Mouse (Mus musculus): ENCODE measurements around the gene Mapk1. TPM values are rescaled to one million over a fixed set of nuclear protein-coding genes. Genes with fewer than 3 reads are reported as not detected.
"Not testable (repeated sequence)": the region's sequence is repeated elsewhere in the genome, so short reads cannot be mapped to it uniquely, and the experiment has no call there.

The Mapk1 gene
- 10 to 100 TPM; 30.9 to 34.1 TPM for polyA plus RNA-seq (2017; shearing (Covaris generic))

DNA sequence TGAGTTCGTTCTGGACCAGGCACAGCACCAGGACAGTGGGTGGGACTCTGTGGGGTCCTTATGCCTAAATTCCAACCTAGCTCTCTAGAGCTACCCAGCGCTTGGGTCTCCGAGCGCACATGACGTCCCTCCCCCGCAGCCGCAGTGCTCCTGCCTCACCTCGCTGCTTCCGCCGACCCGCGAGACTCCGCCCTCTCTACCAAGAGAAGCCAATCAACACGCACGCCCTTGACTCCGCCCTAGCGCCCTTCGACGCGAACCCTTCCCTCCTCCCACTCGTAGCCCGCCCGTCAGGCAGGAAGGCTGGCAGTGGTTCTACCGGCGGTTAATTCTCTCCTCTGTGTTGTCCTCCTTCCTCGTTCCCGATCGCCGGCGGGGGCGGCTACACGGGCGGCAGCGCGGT lies at the start of gene Mapk1:
Gene Mapk1 (plus strand): TSS at position 252 of the 403 bp plus-strand sequence.
- peak; percentile 98 for ATAC-seq

DNA sequence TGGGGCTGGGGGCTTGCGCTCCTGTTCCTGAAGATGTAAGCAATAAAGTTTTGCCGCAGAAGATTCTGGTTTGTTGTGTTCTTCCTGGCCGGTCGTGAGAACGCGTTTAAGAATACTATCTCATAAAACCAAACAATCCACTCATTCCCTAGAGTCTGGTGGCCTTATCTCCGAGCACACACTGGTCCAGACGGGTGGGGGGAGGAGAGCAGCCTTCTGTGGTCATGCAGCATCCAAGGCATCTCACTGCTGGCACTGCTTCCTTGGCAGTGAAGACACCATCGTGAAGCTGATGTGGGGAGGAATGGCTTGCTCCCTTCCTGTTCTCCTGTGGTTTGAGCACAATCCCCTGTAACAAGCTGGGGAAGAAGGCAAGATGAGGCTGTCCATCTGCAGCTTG lies 43.6 kb upstream of the Mapk1 start:
- no peak for ATAC-seq

DNA sequence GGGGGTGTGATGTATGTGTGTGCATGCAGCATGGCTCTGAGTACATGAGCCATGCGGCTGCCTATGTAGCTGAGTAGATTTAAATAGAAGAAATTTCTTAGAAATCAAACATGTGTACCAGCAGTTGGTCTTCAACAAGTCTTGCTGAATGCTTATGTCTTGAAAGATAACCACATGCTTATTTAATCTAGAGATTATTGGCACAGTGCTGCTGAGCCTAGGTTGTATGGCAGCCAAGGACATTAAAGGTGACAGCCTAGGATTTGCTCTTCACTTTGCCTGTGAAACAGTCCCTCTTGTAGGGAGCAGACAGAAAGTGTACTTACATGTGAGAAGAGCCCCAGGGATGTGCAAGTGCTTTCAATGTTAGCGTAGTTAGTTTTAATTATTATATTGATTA lies 42.1 kb upstream of the Mapk1 start:
- no peak for ATAC-seq

DNA sequence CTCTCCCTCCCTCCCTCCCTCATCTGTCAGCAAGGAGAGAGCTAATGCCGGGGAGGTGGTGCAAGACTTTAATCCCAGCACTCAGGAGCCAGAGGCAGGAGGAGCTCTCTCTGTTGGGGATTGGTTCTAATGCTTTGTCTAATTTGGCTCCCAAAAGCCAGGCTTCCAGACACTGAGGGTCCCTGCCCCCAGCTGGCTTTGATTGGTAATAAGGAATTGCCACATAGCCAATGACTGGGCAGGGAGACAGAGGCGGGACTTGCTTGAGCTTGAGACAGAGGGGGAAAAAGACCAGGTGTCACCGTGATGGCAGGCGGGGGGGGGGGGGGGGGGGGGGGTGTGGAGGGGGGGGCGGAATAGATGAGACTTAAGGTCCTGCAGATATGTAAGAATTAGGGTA lies 24.6 kb upstream of the Mapk1 start:
- no peak for ATAC-seq

DNA sequence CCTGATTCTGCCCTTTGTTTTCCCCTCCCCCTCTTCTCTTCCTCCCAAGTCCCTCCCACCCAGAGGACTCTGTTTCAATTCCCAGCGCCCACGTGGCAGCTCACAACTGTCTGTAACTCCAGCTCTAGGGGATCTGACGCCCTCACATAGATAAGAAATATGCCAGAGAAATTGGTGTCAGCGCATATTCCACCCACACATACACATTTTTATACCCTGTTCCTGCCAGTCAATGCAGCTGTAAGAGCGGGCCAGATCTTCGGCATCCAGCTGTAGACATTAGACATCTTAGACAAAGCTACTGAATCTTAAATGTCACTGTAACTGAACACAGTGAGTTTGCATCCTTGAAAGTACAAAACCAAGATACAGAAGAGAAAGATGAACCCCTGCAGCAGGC lies 23.3 kb upstream of the Mapk1 start:
- no peak for ATAC-seq

DNA sequence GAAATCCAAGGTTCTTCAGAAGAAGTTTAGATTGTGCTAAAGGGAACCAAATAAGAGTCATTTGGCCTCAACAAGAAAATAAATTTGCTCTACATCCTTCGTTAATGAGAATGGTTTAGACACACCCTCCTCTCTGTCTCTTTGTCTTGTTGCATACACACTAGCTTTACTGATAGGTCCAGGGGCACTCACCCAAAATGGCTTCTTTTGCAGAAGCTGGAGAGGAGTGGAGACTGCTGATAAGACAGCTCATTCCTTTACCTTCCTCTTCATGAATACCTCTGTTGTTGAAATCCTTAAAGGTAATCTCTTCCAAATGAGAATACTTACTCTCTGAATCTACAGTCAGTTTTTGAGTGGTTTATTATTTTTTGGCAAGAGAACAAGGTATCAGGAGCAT lies 18.0 kb upstream of the Mapk1 start:
- no peak for ATAC-seq

DNA sequence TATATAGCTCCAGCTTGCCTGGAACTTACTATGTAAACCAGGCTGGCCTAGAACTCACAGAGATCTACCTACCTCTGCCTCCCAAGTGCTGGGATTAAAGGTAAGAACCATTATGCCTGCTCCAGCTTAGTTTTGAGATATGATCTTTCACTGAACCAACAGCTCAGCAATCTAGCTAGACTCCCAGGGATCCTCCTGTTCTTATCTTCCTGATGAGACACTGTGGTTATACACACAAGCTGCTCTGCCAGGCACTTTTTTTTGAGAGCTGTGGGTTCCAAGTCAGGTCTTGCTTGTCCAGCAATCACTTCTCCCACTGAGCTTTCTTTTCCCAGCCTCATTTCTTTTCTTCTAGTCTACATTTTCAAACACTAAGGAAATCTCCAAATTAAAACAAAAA lies 16.9 kb upstream of the Mapk1 start:
- no peak for ATAC-seq

DNA sequence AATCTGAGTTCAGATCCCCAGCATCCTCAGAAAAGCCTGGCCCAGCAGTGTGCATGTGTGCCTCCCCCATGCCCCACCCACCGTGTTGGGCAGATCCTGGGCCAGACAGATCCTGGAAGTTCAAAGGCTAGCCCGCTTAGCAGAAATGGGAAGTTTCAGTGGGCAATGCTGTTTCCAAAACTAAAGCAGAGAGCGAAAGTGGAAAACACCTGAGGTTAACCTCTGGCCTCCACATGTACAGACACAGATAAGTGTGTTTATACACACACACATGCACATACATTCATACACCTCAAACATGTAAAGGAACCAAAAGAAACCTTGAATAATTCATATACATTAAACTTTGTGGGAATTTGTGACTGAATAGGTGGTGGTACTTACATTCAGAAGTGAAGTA lies 5.1 kb upstream of the Mapk1 start:
- no peak for ATAC-seq

DNA sequence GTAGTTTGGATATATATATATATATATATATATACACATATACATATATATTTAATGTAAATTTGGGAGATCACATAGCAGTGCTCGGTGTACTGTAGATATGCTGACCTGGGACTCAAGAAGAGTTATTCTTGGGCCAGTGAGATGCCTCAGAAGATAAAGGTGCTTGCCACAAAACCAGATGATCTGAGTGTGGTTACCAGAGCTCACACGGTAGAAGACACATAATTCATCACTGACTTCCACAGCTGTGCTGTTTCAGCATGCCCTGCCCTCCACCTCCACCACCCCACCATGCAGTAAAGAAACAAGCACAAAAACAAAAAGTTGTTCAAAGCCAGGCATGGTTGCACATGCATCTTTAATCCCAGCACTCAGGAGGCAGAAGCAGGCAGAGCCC lies 4.4 kb upstream of the Mapk1 start:
- ATAC-seq = no peak

DNA sequence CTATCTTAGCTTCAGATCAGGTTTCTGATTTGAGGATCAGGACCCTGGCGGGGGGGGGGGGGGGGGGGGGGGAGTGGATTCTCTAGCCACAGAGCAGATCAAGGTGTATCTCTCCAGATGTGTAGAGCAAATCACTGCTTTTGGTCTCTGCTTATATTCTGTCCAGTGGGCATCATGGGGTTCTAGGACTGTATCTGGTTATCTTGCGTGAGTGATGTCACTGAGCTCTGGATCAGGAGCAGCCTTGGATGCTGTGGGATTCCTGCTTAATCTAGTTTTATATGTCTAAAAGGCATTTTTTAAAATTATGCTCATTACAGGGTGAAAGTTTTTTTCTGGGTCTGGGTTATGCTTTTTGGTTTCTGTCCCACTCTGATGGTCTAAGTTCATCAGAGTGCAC lies 546 bp upstream of the Mapk1 start:
- ATAC-seq = no peak

DNA sequence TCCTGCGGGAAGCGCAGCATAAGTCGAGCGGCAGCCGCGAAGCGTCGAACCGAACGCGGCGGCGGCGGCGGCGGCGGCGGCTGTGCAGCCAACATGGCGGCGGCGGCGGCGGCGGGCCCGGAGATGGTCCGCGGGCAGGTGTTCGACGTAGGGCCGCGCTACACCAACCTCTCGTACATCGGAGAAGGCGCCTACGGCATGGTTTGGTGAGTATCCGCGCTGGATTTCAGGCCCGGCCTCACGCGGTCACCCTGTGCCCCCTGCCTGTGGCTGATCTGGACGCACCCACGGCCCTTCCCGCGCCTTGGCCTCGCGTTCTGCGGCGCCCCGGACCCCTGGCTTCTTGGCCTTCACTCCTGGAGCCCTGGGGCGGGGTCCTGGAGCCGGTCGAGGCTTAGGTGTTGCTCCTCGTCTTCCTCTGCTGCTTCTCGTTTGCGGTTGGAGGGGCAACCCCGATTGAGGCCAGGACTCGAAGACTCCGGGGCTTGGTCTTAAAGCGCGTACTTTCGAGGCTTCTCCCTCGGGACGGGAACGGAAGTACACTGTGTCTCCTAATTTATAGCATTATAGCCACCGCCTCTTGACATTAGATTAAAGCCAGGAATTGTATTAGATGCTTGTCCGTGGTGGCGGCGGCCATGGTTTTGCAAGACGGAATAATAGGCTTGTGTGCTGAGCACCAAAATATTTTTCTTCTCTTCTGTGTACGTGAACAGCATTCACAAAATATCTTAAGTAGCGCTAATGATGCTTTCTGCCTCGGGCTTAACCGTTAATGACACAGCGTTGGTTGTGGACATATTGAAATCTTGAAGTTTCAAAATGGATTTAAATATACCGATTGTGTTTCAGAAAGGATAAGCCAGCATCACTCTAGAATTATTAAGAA lies 596 bp downstream of the Mapk1 start:
- ATAC-seq = peak; percentile 39

DNA sequence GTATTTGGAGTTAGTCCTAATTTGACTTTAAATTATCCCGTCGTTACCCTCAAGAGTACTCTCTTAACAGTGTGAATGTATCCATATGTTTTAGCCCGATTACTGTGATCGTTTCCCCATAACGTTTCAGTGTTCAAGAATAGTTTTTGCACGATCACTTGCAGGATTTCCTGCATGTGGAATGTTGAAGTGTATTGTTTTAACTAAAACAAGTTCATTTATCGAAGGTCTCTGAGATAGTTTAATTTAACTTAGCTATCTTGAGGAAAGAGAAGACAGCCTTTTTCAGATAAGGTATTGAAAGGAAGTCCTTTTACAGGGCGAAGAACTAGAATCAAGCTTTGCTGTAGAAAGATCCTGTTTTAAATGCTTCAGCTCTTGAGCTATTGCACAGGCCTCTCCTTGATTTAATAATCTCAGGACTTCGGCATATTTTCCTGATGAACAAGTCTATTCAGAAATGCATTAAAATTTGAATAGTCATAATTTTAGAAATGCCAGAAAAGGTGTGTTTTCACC lies 1.3 kb downstream of the Mapk1 start:
- no peak for ATAC-seq

DNA sequence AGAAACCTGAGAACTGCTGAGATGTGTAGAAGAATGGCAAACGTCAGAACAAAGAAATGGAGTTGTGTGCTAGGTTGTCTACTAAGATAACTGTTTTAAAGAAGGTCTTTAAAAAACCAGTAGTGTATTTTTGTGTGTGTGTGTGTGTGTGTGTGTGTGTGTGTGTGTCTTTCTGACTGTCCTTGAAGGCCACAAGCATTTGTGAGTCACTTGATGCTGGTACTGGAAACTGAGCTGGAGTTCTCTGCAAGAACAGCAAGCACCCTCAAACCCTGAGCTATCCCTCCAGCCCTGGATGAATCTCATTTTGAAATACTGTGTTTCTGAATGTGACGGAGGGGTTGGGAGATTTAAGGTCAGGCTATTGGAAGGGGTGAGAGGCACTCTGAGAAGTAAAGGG lies 4.1 kb downstream of the Mapk1 start:
- no peak for ATAC-seq

DNA sequence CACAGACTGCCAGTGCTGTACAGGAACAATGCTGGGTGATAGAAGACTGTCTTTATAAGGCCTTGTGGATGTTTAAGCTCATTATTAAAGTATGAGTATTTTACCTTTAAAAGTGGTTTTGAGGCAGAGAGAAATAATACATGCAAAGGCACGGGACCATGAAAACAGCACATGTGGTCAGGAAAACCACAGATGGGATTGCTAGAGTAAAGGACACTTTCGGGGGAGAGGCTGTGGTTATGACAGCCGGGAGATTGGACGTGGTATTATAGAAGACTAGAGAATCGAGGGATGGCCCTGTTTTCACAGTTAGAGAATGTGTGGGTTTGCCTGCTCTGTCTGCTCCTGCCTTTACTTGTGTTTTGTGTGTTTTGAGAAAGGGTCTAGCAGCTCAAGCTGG lies 5.7 kb downstream of the Mapk1 start:
- no peak for ATAC-seq

DNA sequence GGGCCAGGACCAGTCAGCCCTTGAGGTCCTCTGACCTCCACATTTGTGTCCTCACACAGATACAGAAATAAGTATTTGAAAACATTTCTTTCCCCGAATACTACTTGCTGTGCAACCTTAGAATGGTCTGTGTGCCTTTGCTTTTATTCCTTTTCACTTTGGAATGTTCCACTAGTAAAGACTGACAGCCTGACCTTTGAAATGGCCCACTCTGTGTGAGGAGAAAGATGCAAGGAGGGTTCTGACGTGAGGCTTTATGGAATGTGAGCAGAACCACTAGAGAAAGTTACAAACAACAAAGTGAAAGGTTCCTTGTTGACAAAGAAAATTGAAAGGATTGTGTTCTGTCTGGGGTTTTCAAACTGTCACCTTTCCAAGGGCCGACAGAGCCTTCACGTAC lies 6.8 kb downstream of the Mapk1 start:
- no peak for ATAC-seq

DNA sequence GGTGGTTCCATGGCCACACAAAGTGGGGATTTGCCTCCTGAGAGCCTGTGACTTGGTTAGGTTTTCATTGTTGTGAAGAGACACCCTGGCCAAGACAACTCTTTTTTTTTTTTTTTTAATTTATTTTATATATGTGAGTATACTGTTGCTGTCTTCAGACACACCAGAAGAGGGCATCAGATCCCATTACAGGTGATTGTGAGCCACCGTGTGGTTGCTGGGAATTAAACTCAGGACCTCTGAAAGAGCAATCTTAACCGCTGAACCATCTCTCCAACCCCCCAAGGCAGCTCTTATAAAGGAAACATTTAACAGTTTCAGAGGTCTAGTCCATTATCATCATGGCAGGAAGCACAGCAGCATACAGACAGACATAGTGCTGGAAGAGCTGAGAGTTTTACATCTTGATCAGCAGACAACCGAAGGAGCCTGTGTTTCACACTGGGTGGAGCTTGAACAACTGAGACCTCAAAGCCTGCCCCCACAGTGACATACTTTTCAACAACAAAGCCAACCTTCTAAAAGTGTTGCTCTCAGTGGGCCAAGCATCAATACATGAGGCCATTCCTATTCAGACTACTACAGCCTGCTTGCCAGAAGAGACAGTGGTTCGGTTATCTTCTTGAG lies 11.4 kb downstream of the Mapk1 start:
- peak; percentile 68 for ATAC-seq

DNA sequence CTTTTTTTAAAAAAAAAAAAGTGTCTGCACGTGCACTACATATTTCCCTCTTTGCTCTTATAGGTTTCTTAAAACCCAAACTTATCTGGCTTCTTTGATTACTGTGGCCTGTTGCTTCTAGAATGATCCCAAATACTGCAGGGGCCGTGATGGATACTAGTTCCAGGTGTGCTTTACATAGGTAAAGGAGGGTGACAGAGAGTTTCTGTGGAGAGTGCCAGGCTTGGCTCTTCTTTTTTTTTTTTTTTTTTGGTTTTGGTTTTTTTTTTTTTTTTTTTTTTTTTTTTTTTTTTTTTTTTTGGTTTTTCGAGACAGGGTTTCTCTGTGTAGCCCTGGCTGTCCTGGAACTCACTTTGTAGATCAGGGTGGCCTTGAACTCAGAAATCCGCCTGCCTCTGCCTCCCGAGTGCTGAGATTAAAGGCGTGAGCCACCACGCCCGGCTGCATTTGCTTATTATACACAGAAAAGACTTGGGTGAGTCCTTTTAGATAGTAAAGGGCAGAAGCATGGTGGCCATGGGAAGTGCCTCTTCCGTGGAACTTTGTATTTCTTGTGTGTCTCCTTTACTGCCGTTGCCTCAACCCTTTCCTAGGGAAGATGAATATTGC lies 13.0 kb downstream of the Mapk1 start:
- not testable (repeated sequence) for ATAC-seq

DNA sequence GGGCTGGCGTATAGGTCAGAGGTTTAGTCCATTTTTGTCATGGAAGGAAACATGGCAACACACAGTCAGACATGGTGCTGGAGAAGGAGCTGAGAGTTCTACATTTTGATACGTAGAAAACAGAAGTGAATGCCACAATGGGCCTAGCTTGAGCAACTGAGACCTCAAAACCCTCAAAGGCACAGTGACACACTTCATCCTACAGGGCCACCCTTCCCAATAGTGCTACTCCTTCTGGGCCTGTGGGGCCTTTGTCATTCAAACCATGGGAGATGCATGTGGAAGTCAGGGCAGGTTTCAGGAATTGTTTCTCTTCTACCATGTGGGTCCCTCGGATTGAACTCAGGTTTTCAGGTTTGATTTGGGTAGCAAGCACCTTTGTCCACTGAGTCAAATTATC lies 17.9 kb downstream of the Mapk1 start:
- no peak for ATAC-seq

DNA sequence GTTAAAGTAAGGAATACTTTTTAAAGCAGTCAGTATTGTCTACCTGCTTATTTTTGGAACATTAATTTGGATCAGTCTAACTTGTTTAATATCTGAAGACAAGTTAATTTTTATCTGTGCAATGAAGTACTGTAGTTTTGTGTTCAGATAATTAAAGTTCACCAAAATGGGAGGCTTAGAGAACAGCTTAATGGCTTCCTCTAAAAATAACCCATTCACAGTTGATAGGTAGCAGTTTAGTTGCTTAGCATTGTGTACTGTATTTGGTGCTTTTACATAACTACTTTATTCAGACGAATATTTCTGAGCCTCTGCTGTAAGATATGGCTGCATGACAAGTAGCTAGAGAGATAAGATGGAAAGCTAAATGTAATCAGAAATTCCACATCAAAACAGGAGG lies 23.9 kb downstream of the Mapk1 start:
- ATAC-seq = no peak

DNA sequence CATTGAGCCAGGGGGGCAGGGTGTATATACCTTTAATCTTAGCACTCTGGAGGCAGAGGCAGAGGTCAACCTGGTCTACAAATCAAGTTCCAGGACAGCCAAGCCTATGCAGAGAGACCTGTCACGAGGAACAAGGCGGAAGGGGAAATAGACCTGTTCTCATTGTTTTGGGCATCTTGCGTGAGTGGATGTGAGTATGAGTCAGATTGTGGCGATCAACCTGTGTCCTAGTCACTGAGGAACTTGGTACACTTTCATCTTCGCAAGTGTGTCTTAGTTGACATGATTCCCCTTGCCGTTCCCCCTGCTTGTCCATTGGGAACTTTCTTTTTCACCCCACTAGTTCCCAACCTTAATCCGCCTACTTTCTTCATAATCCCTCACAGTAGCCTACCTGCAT lies 26.9 kb downstream of the Mapk1 start:
- no peak for ATAC-seq

DNA sequence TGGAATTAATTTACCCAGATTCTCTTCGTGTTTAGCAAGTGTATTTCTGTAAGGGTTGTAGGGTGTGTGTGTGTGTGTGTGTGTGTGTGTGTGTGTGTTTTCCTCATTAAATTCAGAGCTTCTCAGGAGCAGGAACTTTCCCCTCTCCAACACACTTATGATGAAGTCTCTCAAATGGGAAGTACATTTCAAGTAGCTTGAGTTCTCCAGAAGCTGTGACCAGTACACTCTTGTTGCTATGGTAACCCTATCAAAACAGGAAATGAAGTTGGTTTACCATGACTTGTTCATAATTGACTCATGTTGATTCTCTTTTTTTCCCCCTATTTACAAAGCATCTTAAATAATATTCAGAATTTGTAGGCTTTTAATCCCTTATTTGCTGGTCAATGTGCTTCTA lies 29.4 kb downstream of the Mapk1 start:
- peak; percentile 81 for ATAC-seq

DNA sequence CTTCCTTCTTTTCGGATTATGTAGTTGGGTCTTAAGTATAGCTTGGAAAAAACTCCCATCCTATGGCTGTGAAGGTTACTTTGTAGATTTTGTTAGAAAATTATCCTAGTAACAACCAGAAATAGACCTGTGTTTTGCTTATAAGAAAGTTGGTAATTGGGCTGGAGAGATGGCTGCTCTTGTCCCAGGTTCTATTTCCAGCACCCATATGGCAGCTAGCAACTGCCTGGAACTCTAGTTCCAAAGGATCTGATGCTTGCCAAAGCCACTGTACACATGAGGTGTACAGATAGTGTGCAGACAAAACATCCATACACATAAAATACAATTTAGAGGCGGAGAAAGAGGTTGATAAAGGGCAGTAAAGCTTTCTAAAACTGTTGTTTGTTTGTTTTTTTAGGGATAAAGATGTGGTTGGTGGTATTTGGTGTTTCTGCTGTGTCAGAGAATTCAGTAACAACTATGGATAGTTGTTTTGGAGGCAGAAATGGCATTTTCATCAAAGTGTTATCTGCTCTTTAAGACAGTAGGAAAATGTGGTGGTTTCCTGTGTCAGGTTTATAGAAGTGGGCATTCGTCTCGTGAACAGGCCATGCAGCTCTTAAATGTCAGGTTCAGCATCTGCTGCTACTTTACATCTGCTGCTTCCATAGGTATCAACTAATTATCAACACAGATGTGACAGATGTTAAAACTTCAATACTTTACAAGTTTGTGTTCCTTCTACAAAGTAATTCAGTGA lies 32.1 kb downstream of the Mapk1 start:
- ATAC-seq = peak; percentile 40

DNA sequence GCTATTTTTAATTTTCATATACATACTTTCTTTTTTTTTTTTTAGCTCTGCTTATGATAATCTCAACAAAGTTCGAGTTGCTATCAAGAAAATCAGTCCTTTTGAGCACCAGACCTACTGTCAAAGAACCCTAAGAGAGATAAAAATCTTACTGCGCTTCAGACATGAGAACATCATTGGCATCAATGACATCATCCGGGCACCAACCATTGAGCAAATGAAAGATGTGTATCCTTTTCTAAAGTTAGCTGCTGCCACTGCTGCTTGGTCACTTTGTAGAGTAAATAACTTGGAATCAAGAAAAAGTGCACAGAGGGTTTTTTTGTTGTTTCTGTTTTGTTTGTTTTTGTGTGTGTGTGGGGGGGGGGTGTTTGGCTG lies 32.7 kb downstream of the Mapk1 start:
- peak; percentile 56 for ATAC-seq

All from activated CD4-positive, CD25-positive, alpha-beta regulatory T cell, adult 4 months (primary cell).